Mouse (Mus musculus) Patski (cell line): ENCODE data around the gene Arfgap2. TPM values are rescaled to one million over a fixed set of nuclear protein-coding genes. Genes with fewer than 3 reads are reported as not detected.

ENCODE experiments used
- ATAC-seq: fragments of 100-300 bp; one replicate; pipeline ENCODE4 v1.8.0; 2021
- CTCF ChIA-PET: fragments of 350-600 bp; sonication (Branson Sonifier 250); formaldehyde crosslinking; loops from one replicate; lab custom pipeline; 2022; ENCODE audit warnings: inconsistent platforms; lab: Charles Lee
- POLR2A ChIA-PET: fragments of 350-600 bp; sonication (Branson Sonifier 250); formaldehyde crosslinking; loops from one replicate; lab custom pipeline; 2022; ENCODE audit warnings: antibody characterized with exemption, inconsistent platforms; lab: Charles Lee
- DNase-seq: peaks from one replicate; pipeline ENCODE4 v3.0.0-alpha.2; 2011; ENCODE audit warnings: low read depth, low spot score
- H3K27me3 ChIP-seq: fragments of 371-371 bp; one replicate; pipeline ENCODE4 v1.5.1; 2021
- CTCF ChIP-seq: fragments of 100-300 bp; IDR thresholded peaks from one replicate; pipeline ENCODE4 v1.5.1; 2021
- in situ Hi-C: fragments of 300-500 bp; cut with MboI; formaldehyde crosslinking; loops from 3 replicates; pipeline ENCODE4 v1.11.1; 2018; ENCODE audit warnings: low pct_unique_long_range_greater_than_20kb, mixed read lengths
- polyA plus RNA-seq: library from polyadenylated mRNA; unstranded; gene quantifications from one replicate; pipeline ENCODE4 v1.2.3, GENCODE M21; 2021

The Arfgap2 gene
- polyA plus RNA-seq, 1 experiment from 2014 or later = 71.1 TPM

DNA sequence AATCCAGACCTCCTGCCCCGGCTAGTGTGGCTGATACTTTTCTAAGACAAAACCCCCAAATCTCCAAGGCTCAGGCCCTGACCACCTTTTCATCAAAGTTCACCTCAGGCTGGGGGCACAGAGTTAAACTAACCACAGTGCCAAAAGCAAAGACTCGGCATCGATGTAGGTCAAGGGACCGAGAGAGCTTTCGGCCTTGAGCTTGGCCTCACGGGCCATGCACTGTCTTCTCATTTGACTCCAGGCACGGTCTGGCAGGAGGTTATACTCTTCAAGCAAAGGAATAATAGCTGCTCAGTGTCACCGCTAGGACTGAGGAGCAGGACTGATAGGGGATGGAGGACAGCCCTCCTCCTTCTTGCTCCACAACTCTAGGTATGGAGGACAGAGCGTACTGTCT is 41.2 kb downstream of the Arfgap2 start:
- ATAC-seq = no peak
- no peaks in the 10 kb centered on the region for H3K27me3 ChIP-seq
- no peak for DNase-seq
- ChIA-PET CTCF (interaction anchor here (1.8 kb wide), 1 partner anchor 14 kb away, joined by 4 read pairs; no protein-coding TSS in a partner anchor), POLR2A (no interaction called here)
- TF ChIP-seq CTCF = no peak
- in situ Hi-C loops = no loop called here

DNA sequence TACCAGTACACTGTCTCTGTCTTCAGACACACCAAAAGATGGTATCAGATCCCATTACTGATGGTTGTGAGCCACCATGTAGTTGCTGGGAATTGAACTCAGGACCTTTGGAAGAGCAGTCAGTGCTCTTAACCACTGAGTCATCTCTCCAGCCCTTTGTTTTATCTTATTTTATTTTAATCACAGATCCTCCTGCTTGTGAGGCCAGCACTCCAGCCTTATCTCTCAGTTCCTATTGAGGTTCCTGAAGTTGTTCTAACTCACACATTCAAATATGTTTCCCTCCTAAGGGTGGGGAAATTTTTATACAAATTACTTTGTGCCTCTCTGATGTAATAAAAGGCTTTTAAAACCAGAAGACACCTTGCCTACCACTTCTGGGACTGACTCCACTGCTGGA is 41.8 kb downstream of the Arfgap2 start:
- in situ Hi-C loops = no loop called here
- no peak for TF ChIP-seq CTCF
- ATAC-seq = no peak
- no peak for DNase-seq
- POLR2A ChIA-PET = no interaction called here
- CTCF ChIA-PET = interaction anchor here (1.8 kb wide), 1 partner anchor 14 kb away, joined by 4 read pairs; no protein-coding TSS in a partner anchor
- H3K27me3 ChIP-seq = no peaks in the 10 kb centered on the region

DNA sequence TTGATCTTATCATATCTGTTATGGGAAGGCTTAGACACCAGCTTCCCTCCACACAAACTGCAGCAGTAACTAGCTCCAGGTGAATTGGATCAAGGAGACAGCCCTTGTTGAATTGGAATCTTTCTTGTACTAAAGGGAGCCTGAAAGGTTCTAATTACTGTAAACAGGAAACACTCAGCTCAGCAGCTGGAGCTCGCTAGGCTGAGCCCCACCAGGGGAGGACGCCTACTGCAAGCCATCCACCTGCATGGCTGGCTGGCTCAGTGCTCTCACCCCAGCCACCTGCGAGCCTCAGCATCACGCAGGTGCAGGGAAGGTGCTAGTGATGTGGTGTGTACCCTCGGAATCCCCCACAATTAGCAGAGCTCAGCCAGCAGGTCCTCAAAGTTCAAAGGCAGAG is 43.9 kb downstream of the Arfgap2 start:
- in situ Hi-C loops = no loop called here
- TF ChIP-seq CTCF = no peak
- ChIA-PET CTCF (interaction anchor here (1.9 kb wide), 1 partner anchor 10 kb away, joined by 4 read pairs; no protein-coding TSS in a partner anchor), POLR2A (no interaction called here)
- no peak for DNase-seq
- ATAC-seq = no peak
- no peaks in the 10 kb centered on the region for H3K27me3 ChIP-seq

DNA sequence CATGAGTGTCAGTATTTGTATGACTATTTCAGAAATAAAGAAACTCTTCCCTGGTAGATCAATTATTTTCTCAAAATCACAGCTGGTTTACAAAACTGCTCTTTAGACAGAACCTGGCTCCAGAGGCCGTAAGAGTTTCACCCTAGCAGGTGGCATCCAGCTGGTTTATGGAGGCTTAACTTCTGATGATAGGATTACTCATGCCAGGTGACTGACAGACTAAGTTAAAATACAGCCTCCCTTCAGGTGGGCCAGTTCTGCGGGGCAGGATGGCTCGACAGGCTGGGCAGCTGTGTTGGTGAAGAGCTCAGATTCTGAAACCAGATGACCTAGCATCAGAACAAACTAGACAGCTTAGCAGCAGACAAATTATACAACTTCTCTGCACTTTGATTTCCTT is 44.8 kb downstream of the Arfgap2 start:
- ChIA-PET POLR2A (no interaction called here), CTCF (interaction anchor here (1.9 kb wide), 1 partner anchor 11 kb away, joined by 4 read pairs; no protein-coding TSS in a partner anchor)
- no peaks in the 10 kb centered on the region for H3K27me3 ChIP-seq
- DNase-seq (no peak), ATAC-seq (no peak)
- no peak for TF ChIP-seq CTCF
- in situ Hi-C loops = no loop called here

DNA sequence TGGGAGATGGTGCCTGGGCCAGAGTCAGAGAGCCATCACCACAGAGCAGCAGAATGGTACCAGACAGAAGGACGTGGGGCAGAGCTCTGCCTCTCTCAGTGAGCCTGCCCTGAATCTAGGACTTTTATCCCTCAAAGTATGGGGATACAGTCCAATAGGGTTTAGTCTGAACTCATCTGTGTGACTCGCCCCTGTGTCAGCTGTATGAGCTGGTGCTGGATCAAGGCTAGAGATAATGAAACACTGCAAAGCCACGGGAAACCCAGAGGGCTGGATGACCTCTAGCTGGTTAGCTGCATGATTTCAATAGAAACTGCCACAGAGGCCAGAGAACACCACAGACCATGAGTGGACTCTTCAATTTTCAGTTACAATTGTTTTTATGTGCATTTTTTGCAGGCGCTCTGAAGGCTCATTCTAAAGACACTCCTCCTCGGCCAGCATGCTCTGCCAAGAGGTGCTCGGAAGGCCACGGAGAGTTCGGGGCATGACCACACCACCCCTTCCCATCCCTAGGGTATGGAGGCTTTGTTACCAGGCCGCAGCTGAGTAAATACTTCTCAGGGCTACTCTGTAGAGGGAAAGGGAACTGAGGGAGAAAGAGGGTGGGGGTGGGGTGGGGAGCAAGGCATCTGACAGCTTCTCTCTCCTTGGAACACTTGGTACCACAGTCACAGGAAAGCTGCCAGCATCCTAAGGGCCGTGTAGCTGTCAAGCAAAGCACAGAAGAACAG is 48.0 kb downstream of the Arfgap2 start:
- no peak for TF ChIP-seq CTCF
- ChIA-PET CTCF (interaction anchor here (1.0 to 2.2 kb wide), 3 partner anchors 13 to 45 kb away, joined by 3 to 7 read pairs (median 4); no protein-coding TSS in a partner anchor), POLR2A (no interaction called here)
- ATAC-seq = peak; percentile 54
- no peak for DNase-seq
- in situ Hi-C loops = no loop called here
- H3K27me3 ChIP-seq = no peaks in the 10 kb centered on the region

DNA sequence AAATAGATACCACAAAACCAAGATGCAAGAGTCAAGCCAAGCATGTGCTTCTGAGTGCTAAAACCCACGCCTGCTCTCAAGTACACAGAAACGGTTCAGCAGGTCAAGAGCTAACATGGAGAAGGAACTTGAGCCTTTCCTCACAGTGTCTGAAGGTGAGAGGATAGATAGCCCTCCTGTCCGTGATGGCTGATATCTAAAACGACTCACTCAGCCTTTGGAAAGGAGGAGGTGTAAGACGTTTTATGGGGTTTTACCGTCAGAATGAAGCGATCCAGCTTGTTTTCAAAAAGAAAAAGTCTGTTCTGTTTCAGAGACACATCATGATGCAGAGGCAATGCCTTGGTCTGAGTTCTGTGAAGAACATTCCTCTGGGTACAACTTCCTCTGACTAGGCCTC is 49.4 kb downstream of the Arfgap2 start:
- ChIA-PET CTCF (no interaction called here), POLR2A (no interaction called here)
- ATAC-seq (no peak), DNase-seq (no peak)
- no peaks in the 10 kb centered on the region for H3K27me3 ChIP-seq
- in situ Hi-C loops = no loop called here
- TF ChIP-seq CTCF = no peak

DNA sequence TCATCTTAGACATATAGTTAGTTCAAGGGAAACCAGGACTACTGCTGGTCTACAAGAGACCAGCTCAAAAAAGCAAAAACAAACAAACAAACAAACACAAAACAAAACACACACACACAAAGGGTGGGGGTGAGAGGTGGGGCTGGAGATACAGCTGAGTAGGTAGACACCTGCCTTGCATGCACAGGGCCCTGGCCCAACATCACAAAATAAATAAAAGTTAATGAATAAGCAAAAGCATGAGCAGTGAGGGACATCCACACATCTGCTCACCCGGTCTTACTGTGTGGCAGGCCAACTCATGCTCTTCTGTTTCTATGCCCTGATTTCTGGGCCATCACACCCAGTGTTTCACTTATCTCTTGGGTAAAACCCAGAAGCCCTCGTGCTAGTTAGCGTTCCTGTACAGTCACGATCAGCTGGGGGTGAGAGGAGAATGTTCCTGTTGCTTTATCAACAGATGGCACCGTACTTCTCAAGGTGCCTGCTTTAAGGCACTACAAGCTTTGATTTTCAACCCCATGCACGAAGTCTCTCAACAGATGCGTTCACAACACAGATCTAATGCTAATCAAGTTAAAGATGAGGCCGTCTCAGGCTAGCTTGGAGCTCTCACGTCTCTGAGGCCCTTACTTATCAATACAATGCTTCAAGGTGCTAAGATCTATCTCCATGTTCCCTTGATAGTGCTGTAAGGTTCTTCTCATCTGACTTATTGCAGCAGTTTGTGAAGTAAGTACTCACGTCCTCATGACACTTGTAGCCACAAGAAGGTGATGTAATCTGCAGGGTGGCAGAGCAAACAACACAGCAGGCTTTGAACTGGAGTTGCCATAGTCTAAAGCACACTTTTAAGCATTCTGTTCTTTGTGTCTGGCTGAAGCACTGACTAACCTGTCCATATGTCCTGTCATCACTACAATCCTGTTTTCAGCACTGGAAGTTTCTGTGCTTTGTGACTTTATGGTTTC is 56.1 kb downstream of the Arfgap2 start:
- in situ Hi-C loops = no loop called here
- no peak for DNase-seq
- no peak for ATAC-seq
- TF ChIP-seq CTCF = no peak
- ChIA-PET CTCF (interaction anchor here (1.2 kb wide), 1 partner anchor 14 kb away, joined by 4 read pairs; no protein-coding TSS in a partner anchor), POLR2A (no interaction called here)
- H3K27me3 ChIP-seq = no peaks in the 10 kb centered on the region

DNA sequence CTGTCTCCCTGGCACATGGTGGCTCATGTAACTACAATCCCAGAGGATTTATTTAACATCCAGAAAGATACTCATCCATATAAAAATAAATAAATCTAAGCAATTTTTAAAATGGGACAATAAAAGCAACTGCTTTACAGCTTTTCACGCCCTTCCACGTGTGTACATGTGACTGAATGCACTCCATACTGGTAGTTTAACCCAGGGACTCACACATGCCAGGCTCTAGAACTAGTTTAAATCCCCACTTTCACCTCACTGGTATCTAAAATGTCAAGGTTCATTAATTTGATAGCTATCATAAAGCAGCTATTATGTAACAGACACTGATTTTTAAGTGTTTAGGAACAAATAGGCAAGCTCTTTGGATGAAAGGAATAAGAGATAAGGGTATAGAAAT is 57.1 kb downstream of the Arfgap2 start:
- ChIA-PET CTCF (no interaction called here), POLR2A (no interaction called here)
- TF ChIP-seq CTCF = no peak
- DNase-seq (no peak), ATAC-seq (no peak)
- in situ Hi-C loops = no loop called here
- H3K27me3 ChIP-seq = no peaks in the 10 kb centered on the region

DNA sequence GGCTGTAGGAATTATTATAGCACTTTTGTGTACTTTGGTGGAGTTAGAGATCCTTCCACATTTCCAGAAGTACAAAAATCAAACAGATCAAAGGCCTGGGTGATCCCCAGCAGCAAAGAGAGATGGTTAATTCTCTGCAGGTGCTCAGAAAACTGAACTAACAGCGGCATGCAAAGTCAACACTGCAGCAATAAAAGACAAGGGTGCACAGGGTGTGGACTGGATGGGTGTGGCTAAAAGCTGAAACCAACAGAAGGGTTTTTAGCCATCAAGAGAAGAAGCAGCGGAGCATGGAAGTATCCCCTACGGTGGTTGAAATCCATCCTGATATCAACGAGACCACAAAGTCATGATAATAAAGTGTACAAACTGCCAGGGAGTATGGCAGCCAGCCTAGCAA is 57.7 kb downstream of the Arfgap2 start:
- ChIA-PET POLR2A (no interaction called here), CTCF (interaction anchor here (1.0 kb wide), 1 partner anchor 18 kb away, joined by 3 read pairs; no protein-coding TSS in a partner anchor)
- DNase-seq (no peak), ATAC-seq (no peak)
- in situ Hi-C loops = no loop called here
- TF ChIP-seq CTCF = no peak
- no peaks in the 10 kb centered on the region for H3K27me3 ChIP-seq

DNA sequence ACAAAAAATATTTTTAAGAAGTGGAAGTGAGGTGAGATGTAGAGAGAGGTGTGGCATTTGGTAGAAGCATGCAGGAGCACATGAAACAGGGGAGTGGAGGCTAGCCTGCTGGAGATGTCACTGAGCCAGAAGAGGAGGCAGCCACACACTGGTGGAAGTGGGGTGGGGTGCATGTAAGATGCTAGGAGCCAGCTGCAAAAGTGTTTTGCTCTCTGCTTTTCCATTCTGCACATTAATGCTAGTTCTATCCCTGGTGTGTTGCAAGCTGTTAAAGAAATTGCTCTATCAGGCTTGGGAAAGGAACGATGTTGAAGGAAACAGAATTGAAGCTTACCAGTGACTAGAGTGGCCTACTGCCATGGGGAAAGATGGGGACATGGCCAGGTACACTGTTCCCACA is 59.6 kb downstream of the Arfgap2 start:
- in situ Hi-C loops = no loop called here
- no peak for DNase-seq
- no peak for ATAC-seq
- POLR2A ChIA-PET = no interaction called here
- TF ChIP-seq CTCF = no peak
- no peaks in the 10 kb centered on the region for H3K27me3 ChIP-seq
- CTCF ChIA-PET = interaction anchor here (1.5 kb wide), 1 partner anchor 12 kb away, joined by 3 read pairs; no protein-coding TSS in a partner anchor
